Mouse (Mus musculus) megakaryocyte, adult 5-6 weeks (primary cell): ENCODE data around the gene Hagh. TPM values are rescaled to one million over a fixed set of nuclear protein-coding genes. Genes with fewer than 3 reads are reported as not detected.

Experiments used
- ATAC-seq: 2 replicates; pipeline ENCODE4 v1.8.0; 2016; ENCODE audit warnings: mild to moderate bottlenecking, inconsistent platforms; ENCODE audit not compliant: poor library complexity, severe bottlenecking
- total RNA-seq, 2 experiments: library from RNA; stranded (forward) in 1 of 2; stranded (reverse) in 1 of 2; fragments of 153-499, 151-499 nt in 1 of 2; fragments of 221-1000, 200-1000 nt in 1 of 2; gene quantifications; 2 replicates each; pipeline versions ENCODE4 v1.2.3 to v1.2.4; 2015 to 2017

The Hagh gene
- total RNA-seq (2015) (29.5 and 46.1 TPM in 2 replicates), total RNA-seq (2017) (22.8 and 25.0 TPM in 2 replicates)

- no peak for ATAC-seq
Measured at GRCm38 (mm10) chr17:24839842-24840241, at the start of gene Hagh. TSS of gene Hagh (plus strand) at chr17:24840143.

GRCm38 (mm10) chr17:24792190-24792589 is 47.8 kb upstream of the Hagh start:
- ATAC-seq: no peak

GRCm38 (mm10) chr17:24794791-24795190 is 45.2 kb upstream of the Hagh start:
- ATAC-seq: no peak

- ATAC-seq: no peak
Measured at GRCm38 (mm10) chr17:24796969-24797368, 43.0 kb upstream of the Hagh start.

GRCm38 (mm10) chr17:24798229-24798628 is 41.7 kb upstream of the Hagh start:
- ATAC-seq: no peak

GRCm38 (mm10) chr17:24799476-24799875 is 40.5 kb upstream of the Hagh start:
- ATAC-seq: no peak

- no peak for ATAC-seq
Measured at GRCm38 (mm10) chr17:24800524-24800923, 39.4 kb upstream of the Hagh start.

GRCm38 (mm10) chr17:24803952-24804951 is 35.7 kb upstream of the Hagh start, which contains the start of gene Meiob:
TSS of gene Meiob (plus strand) at chr17:24804289.
- peak; percentile 92 for ATAC-seq

GRCm38 (mm10) chr17:24811211-24811610 is 28.7 kb upstream of the Hagh start:
- no peak for ATAC-seq

GRCm38 (mm10) chr17:24812215-24812614 is 27.7 kb upstream of the Hagh start:
- ATAC-seq: no peak

GRCm38 (mm10) chr17:24815256-24815655 is 24.7 kb upstream of the Hagh start:
- ATAC-seq: no peak

GRCm38 (mm10) chr17:24817503-24817902 is 22.4 kb upstream of the Hagh start:
- ATAC-seq: no peak

- no peak for ATAC-seq
Measured at GRCm38 (mm10) chr17:24818172-24818571, 21.8 kb upstream of the Hagh start.

- ATAC-seq: no peak
Measured at GRCm38 (mm10) chr17:24819469-24819868, 20.5 kb upstream of the Hagh start.

GRCm38 (mm10) chr17:24821351-24822280 is 18.3 kb upstream of the Hagh start:
- ATAC-seq: no peak

GRCm38 (mm10) chr17:24840341-24840740 is 398 bp downstream of the Hagh start:
- no peak for ATAC-seq

GRCm38 (mm10) chr17:24841133-24841532 is 1.2 kb downstream of the Hagh start:
- ATAC-seq: no peak

- ATAC-seq: no peak
Measured at GRCm38 (mm10) chr17:24842631-24843030, 2.7 kb downstream of the Hagh start.

- ATAC-seq: no peak
Measured at GRCm38 (mm10) chr17:24844525-24844924, 4.6 kb downstream of the Hagh start.

GRCm38 (mm10) chr17:24847386-24847785 is 7.4 kb downstream of the Hagh start:
- no peak for ATAC-seq

GRCm38 (mm10) chr17:24848600-24849031 is 8.7 kb downstream of the Hagh start:
- no peak for ATAC-seq
